ENCODE assay signal across 8 mouse cellular contexts in the genomic region with DNA sequence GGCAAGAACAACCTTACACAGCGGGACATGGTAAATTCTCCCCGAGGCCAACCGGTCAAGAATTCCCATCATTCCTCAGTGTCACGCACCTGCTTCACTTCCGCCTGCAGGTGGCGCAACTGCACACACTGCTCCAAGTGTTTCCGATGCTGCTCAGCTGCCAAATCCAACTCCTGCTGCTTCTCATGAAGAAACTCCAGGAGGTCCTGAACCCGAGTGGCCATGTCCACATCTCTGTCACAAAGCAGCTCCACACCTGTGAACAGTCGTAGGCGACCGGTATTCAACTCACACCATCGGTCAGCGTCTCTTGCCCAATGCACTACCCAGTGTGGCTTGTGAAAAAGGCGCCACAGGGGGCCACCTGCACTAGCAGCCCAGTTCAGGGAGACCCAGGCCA.
A peak's percentile ranks its signal among the peaks of the same experiment; 100 is the strongest.
DNase-seq lines count a peak whose midpoint lies in the region; ATAC-seq and TF ChIP-seq lines count a peak whose summit lies in the region.

No protein-coding gene starts in this region.

- no peak overlapping the region for H3K9ac ChIP-seq in heart, adult 2 months (ENCODE audit: low read depth, low read length)
- H3K9ac ChIP-seq in neural tube, embryonic 14.5 days (replicated peaks; ENCODE audit: low read depth, low read length) = no peak overlapping the region

- H3K4me2 ChIP-seq in neural tube, embryonic 14.5 days (ENCODE audit: low read depth, low read length) = no peak overlapping the region

- no peaks in the 10 kb centered on the region for H3K79me2 ChIP-seq in heart, adult 2 months (replicated peaks; ENCODE audit: control insufficient read depth, insufficient read depth, low read length)

- H3K36me3 ChIP-seq in heart, adult 2 months (ENCODE audit: control insufficient read depth, insufficient read depth, low read length) = no peaks in the 10 kb centered on the region
- no peaks in the 10 kb centered on the region for H3K36me3 ChIP-seq in thymus, adult 2 months (ENCODE audit: control insufficient read depth, insufficient read depth, low read length)
- peaks cover 65% of the 10 kb centered on the region for H3K36me3 ChIP-seq in neural tube, embryonic 14.5 days (ENCODE audit: control insufficient read depth, insufficient read depth, low read length)

- no peaks in the 10 kb centered on the region for H3K9me3 ChIP-seq in neural tube, embryonic 14.5 days (ENCODE audit: control insufficient read depth, low read length)

- H3K4me1 ChIP-seq in heart, adult 2 months (ENCODE audit: control insufficient read depth, insufficient read depth, low read length) = no peaks in the 10 kb centered on the region
- H3K4me1 ChIP-seq in thymus, adult 2 months (replicated peaks; ENCODE audit: control insufficient read depth, insufficient read depth, low read length) = peaks cover 2% of the 10 kb centered on the region
- no peaks in the 10 kb centered on the region for H3K4me1 ChIP-seq in cortical plate, adult 2 months (ENCODE audit: control insufficient read depth, insufficient read depth, low read length)
- no peaks in the 10 kb centered on the region for H3K4me1 ChIP-seq in neural tube, embryonic 14.5 days (ENCODE audit: control insufficient read depth, insufficient read depth, low read length)

- TF ChIP-seq POLR2A in heart, adult 2 months (IDR thresholded peaks at IDR 0.05; ENCODE audit: insufficient read depth, low read depth, low read length) = no peak
- no peak for TF ChIP-seq POLR2A in thymus, adult 2 months (IDR thresholded peaks at IDR 0.05; ENCODE audit: control insufficient read depth, extremely low read depth, insufficient read depth, low read length, poor library complexity)
- no peak for TF ChIP-seq POLR2A in cortical plate, adult 2 months (IDR thresholded peaks at IDR 0.05; ENCODE audit: extremely low read depth, insufficient read depth, low read length)

- 84% methylated on average over 14 of the region's 14 CpGs for WGBS in heart, adult 2 months
- WGBS in thymus, adult 2 months = 93% methylated on average over 14 of the region's 14 CpGs
- 89% methylated on average over 14 of the region's 14 CpGs for WGBS in neural tube, embryonic 14.5 days

- H3K27ac ChIP-seq in heart, adult 2 months = no peak overlapping the region
- H3K27ac ChIP-seq in thymus, adult 2 months (ENCODE audit: control insufficient read depth, insufficient read depth, low read length) = no peak overlapping the region
- no peak overlapping the region for H3K27ac ChIP-seq in cortical plate, adult 2 months (ENCODE audit: insufficient read depth, low read length)
- no peak overlapping the region for H3K27ac ChIP-seq in neural tube, embryonic 14.5 days (ENCODE audit: low read depth, low read length)

- H3K27me3 ChIP-seq in heart, adult 2 months (ENCODE audit: control insufficient read depth, insufficient read depth, low read length) = no peaks in the 10 kb centered on the region
- no peaks in the 10 kb centered on the region for H3K27me3 ChIP-seq in thymus, adult 2 months (ENCODE audit: control insufficient read depth, insufficient read depth, low read length)
- no peaks in the 10 kb centered on the region for H3K27me3 ChIP-seq in neural tube, embryonic 14.5 days (ENCODE audit: control insufficient read depth, insufficient read depth, low read length)

- intact Hi-C loops in heart, adult 2 months (cut with DNase I) = loop anchor here (2.0 kb wide), 2 partner anchors 100 to 192 kb away; no protein-coding TSS in a partner anchor

- TF ChIP-seq CTCF in heart, adult 2 months (IDR thresholded peaks at IDR 0.05) = peak; percentile 60
- TF ChIP-seq CTCF in thymus, adult 2 months (IDR thresholded peaks at IDR 0.05; ENCODE audit: borderline replicate concordance, control insufficient read depth, extremely low read depth, insufficient read depth, low read length, poor library complexity) = peak; percentile 83
- TF ChIP-seq CTCF in cortical plate, adult 2 months (IDR thresholded peaks at IDR 0.05; ENCODE audit: extremely low read depth, insufficient read depth, low read length) = peak; percentile 58

- peak; percentile 39; the same call in 1 of the 2 replicates for ATAC-seq in neural tube, embryonic 14.5 days (ENCODE audit: low read depth)

- peak; percentile 22 to 43 for DNase-seq in heart, adult 2 months
- DNase-seq in heart, adult 11 months = no peak
- no peak for DNase-seq in thymus, adult 2 months
- no peak for DNase-seq in thymus, adult 18-20 months
- DNase-seq in kidney, postnatal 4 days = peak; percentile 64 to 72
- DNase-seq in frontal cortex, postnatal 14 days (ENCODE audit: low spot score in 2 of 2) = no peak

- no peak overlapping the region for H3K4me3 ChIP-seq in heart, adult 2 months
- no peak overlapping the region for H3K4me3 ChIP-seq in thymus, adult 2 months (ENCODE audit: control insufficient read depth, insufficient read depth, low read length)
- no peak overlapping the region for H3K4me3 ChIP-seq in cortical plate, adult 2 months (ENCODE audit: insufficient read depth, low read length)
- H3K4me3 ChIP-seq in neural tube, embryonic 14.5 days (ENCODE audit: low read depth, low read length) = no peak overlapping the region

- TF ChIP-seq EP300 in heart, adult 2 months (IDR thresholded peaks at IDR 0.05; ENCODE audit: insufficient read depth, low read depth, low read length) = no peak

Comparison
In these comparisons a context has a peak if more than half of its experiments do, and no peak if none do; other contexts are left out.
1. DNase-seq: peak in heart, adult 2 months (2 of 2) and kidney, postnatal 4 days (2 of 2); none in heart, adult 11 months (single experiment), thymus, adult 2 months (single experiment), thymus, adult 18-20 months (0 of 2) and frontal cortex, postnatal 14 days (0 of 2).
2. Peak in every context shown above with its lines, with median percentiles within 50 percentile points of each other: CTCF ChIP-seq.